Mouse (Mus musculus) ZHBTc4 (cell line): ENCODE results near the gene Gnaz.
A peak's percentile ranks its signal among the peaks of the same experiment; 100 is the strongest.

Experiments
- DNase-seq: peaks from one replicate; pipeline ENCODE4 v3.0.0-alpha.2; 2011; ENCODE audit warnings: low read depth, low spot score

Gene Gnaz

GRCm38 (mm10) chr10:74966850-74967451 is at the start of gene Gnaz:
TSS of gene Gnaz (plus strand) at chr10:74967177.
- peak; percentile 98 for DNase-seq

GRCm38 (mm10) chr10:74919277-74919676 is 47.7 kb upstream of the Gnaz start:
- DNase-seq = peak; percentile 52

GRCm38 (mm10) chr10:74920853-74921567 is 46.0 kb upstream of the Gnaz start:
- DNase-seq = peak; percentile 51

- no peak for DNase-seq
Measured at GRCm38 (mm10) chr10:74921614-74922013, 45.4 kb upstream of the Gnaz start.

- DNase-seq = no peak
Measured at GRCm38 (mm10) chr10:74922763-74923162, 44.2 kb upstream of the Gnaz start.

GRCm38 (mm10) chr10:74924274-74924673 is 42.7 kb upstream of the Gnaz start:
- DNase-seq = no peak

- DNase-seq = peak; percentile 83
Measured at GRCm38 (mm10) chr10:74925324-74925723, 41.7 kb upstream of the Gnaz start.

- no peak for DNase-seq
Measured at GRCm38 (mm10) chr10:74928276-74928675, 38.7 kb upstream of the Gnaz start.

GRCm38 (mm10) chr10:74929578-74929977 is 37.4 kb upstream of the Gnaz start:
- peak; percentile 38 for DNase-seq

GRCm38 (mm10) chr10:74930541-74930940 is 36.4 kb upstream of the Gnaz start:
- DNase-seq = no peak

- DNase-seq = no peak
Measured at GRCm38 (mm10) chr10:74931631-74932030, 35.3 kb upstream of the Gnaz start.

GRCm38 (mm10) chr10:74932487-74932886 is 34.5 kb upstream of the Gnaz start:
- DNase-seq = no peak

- no peak for DNase-seq
Measured at GRCm38 (mm10) chr10:74933548-74934190, 33.3 kb upstream of the Gnaz start.

GRCm38 (mm10) chr10:74934521-74934920 is 32.5 kb upstream of the Gnaz start:
- no peak for DNase-seq

GRCm38 (mm10) chr10:74935016-74935415 is 32.0 kb upstream of the Gnaz start:
- peak; percentile 74 for DNase-seq

- peak; percentile 62 for DNase-seq
Measured at GRCm38 (mm10) chr10:74937003-74937790, 29.8 kb upstream of the Gnaz start.

GRCm38 (mm10) chr10:74938410-74938809 is 28.6 kb upstream of the Gnaz start:
- no peak for DNase-seq

- DNase-seq = no peak
Measured at GRCm38 (mm10) chr10:74939300-74939699, 27.7 kb upstream of the Gnaz start.

GRCm38 (mm10) chr10:74940795-74941194 is 26.2 kb upstream of the Gnaz start:
- no peak for DNase-seq

- no peak for DNase-seq
Measured at GRCm38 (mm10) chr10:74952830-74953443, 14.0 kb upstream of the Gnaz start.

- no peak for DNase-seq
Measured at GRCm38 (mm10) chr10:74964380-74964779, 2.6 kb upstream of the Gnaz start.
